Mouse (Mus musculus) heart, embryonic 12.5 days (tissue): ENCODE data around the gene Auts2. TPM values are rescaled to one million over a fixed set of nuclear protein-coding genes. Genes with fewer than 3 reads are reported as not detected.

Source experiments
- ATAC-seq: fragments of 200-750 bp; cut with Nextera tagmentation; 2 replicates; pipeline ENCODE4 v1.8.0; 2017; ENCODE audit warnings: moderate TSS enrichment, moderate library complexity; ENCODE audit not compliant: insufficient number of reproducible peaks, low FRiP score
- H3K27ac ChIP-seq: fragments of 300-500 bp; sonication (generic); 2 replicates; pipeline ENCODE4 v1.5.1; 2016; ENCODE audit warnings: mild to moderate bottlenecking, moderate library complexity; ENCODE audit not compliant: poor library complexity, severe bottlenecking
- H3K27me3 ChIP-seq: fragments of 300-500 bp; sonication (generic); replicated peaks from 2 replicates; pipeline ENCODE4 v1.6.1; 2016; ENCODE audit warnings: mild to moderate bottlenecking, moderate library complexity
- H3K36me3 ChIP-seq: fragments of 300-500 bp; sonication (generic); 2 replicates; pipeline ENCODE4 v1.6.1; 2016; ENCODE audit warnings: mild to moderate bottlenecking, moderate library complexity
- H3K4me1 ChIP-seq: fragments of 300-500 bp; sonication (generic); replicated peaks from 2 replicates; pipeline ENCODE4 v1.6.1; 2016; ENCODE audit warnings: mild to moderate bottlenecking
- H3K4me2 ChIP-seq: fragments of 300-500 bp; sonication (generic); 2 replicates; pipeline ENCODE4 v1.6.1; 2016; ENCODE audit warnings: mild to moderate bottlenecking, moderate library complexity
- H3K4me3 ChIP-seq: fragments of 300-500 bp; sonication (generic); 2 replicates; pipeline ENCODE4 v1.5.1; 2016; ENCODE audit warnings: mild to moderate bottlenecking
- H3K9ac ChIP-seq: fragments of 300-500 bp; sonication (generic); 2 replicates; pipeline ENCODE4 v1.6.1; 2016; ENCODE audit warnings: mild to moderate bottlenecking, moderate library complexity
- H3K9me3 ChIP-seq: fragments of 300-500 bp; sonication (generic); replicated peaks from 2 replicates; pipeline ENCODE4 v1.6.1; 2016; ENCODE audit warnings: mild to moderate bottlenecking, moderate library complexity
- WGBS: fragments of 180-500 bp; shearing (Covaris S2); methylation state at CpG from one replicate; pipeline ENCODE4 v1.1.7; 2016; 5-methylcytosine and 5-hydroxymethylcytosine counted together
- polyA plus RNA-seq: library from polyadenylated mRNA; unstranded; fragments of >200 nt; fragmentation: Nextera tagmentation; extraction: Ambion mirVana; gene quantifications from 2 replicates; pipeline ENCODE4 v1.2.1, GENCODE M21; 2016

The Auts2 gene
- polyA plus RNA-seq, 1 experiment from 2014 or later, result 25.3 TPM

DNA sequence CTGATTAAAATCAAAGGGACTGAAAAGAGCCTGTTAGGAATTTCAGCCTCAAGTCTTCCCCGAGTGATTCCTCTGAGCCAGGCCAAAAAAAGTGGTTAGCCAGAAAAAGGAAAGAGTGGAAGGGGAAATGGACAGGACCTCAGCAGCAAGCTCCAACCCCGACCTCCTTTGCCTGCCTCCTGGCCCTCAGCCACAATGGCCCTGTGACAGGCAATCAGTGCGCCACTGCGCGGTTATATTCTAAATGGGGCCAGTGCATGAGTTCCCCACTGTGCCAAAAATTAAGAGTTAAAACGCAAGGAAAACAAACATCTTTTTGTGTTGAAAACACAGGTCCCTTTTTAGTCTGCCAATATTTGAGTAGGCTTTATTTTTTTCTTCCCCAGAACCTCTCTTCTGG, 755.1 kb downstream of the Auts2 start:
- peaks cover 4% of the 10 kb centered on the region for H3K4me1 ChIP-seq
- no peaks in the 10 kb centered on the region for H3K9me3 ChIP-seq
- H3K4me2 ChIP-seq, result no peak overlapping the region
- H3K36me3 ChIP-seq, result no peaks in the 10 kb centered on the region
- H3K9ac ChIP-seq, result no peak overlapping the region
- H3K27ac ChIP-seq, result no peak overlapping the region
- no peak for ATAC-seq
- WGBS, result 68% methylated on average over 6 of the region's 6 CpGs
- H3K4me3 ChIP-seq, result no peak overlapping the region
- no peaks in the 10 kb centered on the region for H3K27me3 ChIP-seq

DNA sequence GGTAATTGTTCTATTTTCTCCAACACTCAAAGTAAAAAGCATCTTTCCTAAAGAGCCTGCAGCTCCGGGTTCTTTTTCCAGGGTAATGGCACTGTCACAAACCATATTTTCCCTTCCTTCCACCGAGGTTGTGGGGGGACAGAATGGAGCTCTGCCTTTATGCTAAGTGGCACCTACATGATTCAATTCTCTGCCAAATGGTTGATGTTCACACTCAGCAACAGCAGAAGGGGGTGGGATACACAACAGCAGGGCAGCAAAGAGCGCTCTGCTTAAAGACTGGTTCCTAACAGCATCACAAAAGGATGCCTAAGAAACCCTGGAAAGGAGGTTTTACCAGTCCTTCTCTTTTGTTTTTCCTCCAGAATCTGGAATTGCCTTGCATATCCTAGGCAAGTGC, 759.9 kb downstream of the Auts2 start:
- H3K4me1 ChIP-seq, result peaks cover 11% of the 10 kb centered on the region
- ATAC-seq, result no peak
- H3K4me2 ChIP-seq, result no peak overlapping the region
- no peak overlapping the region for H3K27ac ChIP-seq
- no peak overlapping the region for H3K9ac ChIP-seq
- no peaks in the 10 kb centered on the region for H3K36me3 ChIP-seq
- no peaks in the 10 kb centered on the region for H3K27me3 ChIP-seq
- WGBS, result 70% methylated on average over 3 of the region's 3 CpGs
- H3K4me3 ChIP-seq, result no peak overlapping the region
- no peaks in the 10 kb centered on the region for H3K9me3 ChIP-seq

DNA sequence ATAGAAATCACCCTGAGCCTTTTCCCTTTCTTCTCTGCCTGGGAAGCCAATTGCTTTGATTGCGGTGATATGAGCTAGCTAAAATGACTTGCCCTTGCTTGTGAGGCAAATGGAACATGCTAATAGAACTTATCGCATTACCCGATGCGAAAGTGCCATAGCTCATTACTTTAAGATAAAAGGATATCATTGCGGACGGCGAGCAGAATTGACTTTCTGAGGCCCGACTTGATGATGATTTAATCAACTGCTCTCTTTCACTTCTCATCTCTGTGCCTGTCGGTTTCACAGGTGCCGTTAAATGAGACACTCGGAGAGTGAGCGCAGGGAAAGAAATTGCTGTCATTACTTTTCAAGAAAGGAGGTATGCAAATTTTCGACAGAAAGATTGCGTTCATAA, 762.1 kb downstream of the Auts2 start:
- Histone ChIP-seq H3K9ac (no peak overlapping the region), H3K4me2 (no peak overlapping the region), H3K27ac (no peak overlapping the region), H3K4me3 (no peak overlapping the region), H3K4me1 (peaks cover 11% of the 10 kb centered on the region), H3K27me3 (no peaks in the 10 kb centered on the region), H3K36me3 (no peaks in the 10 kb centered on the region), H3K9me3 (no peaks in the 10 kb centered on the region)
- WGBS, result 87% methylated on average over 14 of the region's 14 CpGs
- no peak for ATAC-seq

DNA sequence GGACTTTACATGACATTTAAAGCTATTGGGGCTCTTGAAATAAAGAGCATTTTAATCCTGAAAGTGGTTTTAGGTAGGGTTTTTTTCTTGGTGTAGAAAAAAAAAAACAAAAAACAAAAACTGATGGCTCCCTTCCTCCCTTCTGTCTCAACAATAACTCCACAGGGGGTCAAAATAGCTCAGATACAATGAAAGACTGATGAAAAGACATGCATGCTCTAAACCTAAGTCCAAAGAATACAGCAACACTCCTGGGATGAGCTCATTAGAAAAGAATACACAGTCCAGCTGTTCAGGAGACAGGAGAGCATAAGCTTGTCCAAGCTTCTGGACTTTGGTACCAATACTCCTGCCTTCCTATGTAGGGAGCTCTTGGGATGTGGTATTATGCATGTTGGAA, 764.0 kb downstream of the Auts2 start:
- Histone ChIP-seq H3K27me3 (0 out of 2 replicates have a peak, but pooled peaks cover 3% of the 10 kb centered on the region), H3K4me3 (no peak overlapping the region), H3K9ac (no peak overlapping the region), H3K4me1 (peaks cover 11% of the 10 kb centered on the region), H3K9me3 (no peaks in the 10 kb centered on the region), H3K27ac (no peak overlapping the region), H3K4me2 (no peak overlapping the region), H3K36me3 (no peaks in the 10 kb centered on the region)
- ATAC-seq, result no peak

- Histone ChIP-seq H3K4me2 (no peak overlapping the region), H3K4me3 (no peak overlapping the region), H3K36me3 (no peaks in the 10 kb centered on the region), H3K27ac (no peak overlapping the region), H3K9ac (no peak overlapping the region), H3K9me3 (peaks cover 5% of the 10 kb centered on the region), H3K4me1 (no peaks in the 10 kb centered on the region), H3K27me3 (0 out of 2 replicates have a peak, but pooled peaks cover 3% of the 10 kb centered on the region)
- 77% methylated on average over 5 of the region's 5 CpGs for WGBS
- no peak for ATAC-seq
These were observed 767.5 kb downstream of the Auts2 start for GRCm38 (mm10) chr5:131775672-131776071.

GRCm38 (mm10) chr5:131775222-131775621, 767.9 kb downstream of the Auts2 start:
- Histone ChIP-seq H3K36me3 (no peaks in the 10 kb centered on the region), H3K9me3 (peaks cover 5% of the 10 kb centered on the region), H3K27me3 (0 out of 2 replicates have a peak, but pooled peaks cover 3% of the 10 kb centered on the region), H3K4me1 (no peaks in the 10 kb centered on the region), H3K4me3 (no peak overlapping the region), H3K4me2 (no peak overlapping the region), H3K27ac (no peak overlapping the region), H3K9ac (no peak overlapping the region)
- no peak for ATAC-seq
- 64% methylated on average over 12 of the region's 12 CpGs for WGBS

DNA sequence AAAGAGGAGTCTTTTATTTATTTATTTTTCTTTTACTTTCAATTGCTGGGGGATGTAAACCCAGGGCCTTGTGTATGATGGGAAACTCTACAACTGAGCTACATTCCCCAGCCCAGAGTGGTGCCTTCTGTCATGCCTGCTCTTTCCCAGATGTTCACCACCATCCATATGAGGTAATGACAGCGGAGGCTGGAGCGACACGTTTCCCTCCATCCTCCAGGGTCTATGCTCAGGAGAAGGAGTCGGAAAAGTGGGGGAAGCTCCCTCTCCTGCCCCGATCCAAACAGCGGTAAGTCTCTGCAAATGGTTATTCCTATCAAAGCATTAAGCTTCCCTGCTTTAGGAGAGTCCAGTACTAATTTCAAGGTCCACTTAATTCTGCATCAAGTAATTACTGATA, 768.4 kb downstream of the Auts2 start:
- no peak overlapping the region for H3K4me3 ChIP-seq
- ATAC-seq, result no peak
- H3K9ac ChIP-seq, result no peak overlapping the region
- peaks cover under 1% of the 10 kb centered on the region; the same call in 1 of the 2 replicates for H3K4me1 ChIP-seq
- 85% methylated on average over 6 of the region's 6 CpGs for WGBS
- no peak overlapping the region for H3K27ac ChIP-seq
- H3K4me2 ChIP-seq, result no peak overlapping the region
- 0 out of 2 replicates have a peak, but pooled peaks cover 3% of the 10 kb centered on the region for H3K27me3 ChIP-seq
- no peaks in the 10 kb centered on the region for H3K36me3 ChIP-seq
- H3K9me3 ChIP-seq, result peaks cover 5% of the 10 kb centered on the region

- Histone ChIP-seq H3K9ac (no peak overlapping the region), H3K27ac (no peak overlapping the region), H3K4me2 (no peak overlapping the region), H3K27me3 (peaks cover 8% of the 10 kb centered on the region; the same call in 1 of the 2 replicates), H3K4me3 (no peak overlapping the region), H3K9me3 (peaks cover 5% of the 10 kb centered on the region), H3K4me1 (peaks cover 15% of the 10 kb centered on the region), H3K36me3 (no peaks in the 10 kb centered on the region)
- no peak for ATAC-seq
- 91% methylated on average over 1 of the region's 1 CpGs for WGBS
These were observed 770.5 kb downstream of the Auts2 start for GRCm38 (mm10) chr5:131772616-131773015.

DNA sequence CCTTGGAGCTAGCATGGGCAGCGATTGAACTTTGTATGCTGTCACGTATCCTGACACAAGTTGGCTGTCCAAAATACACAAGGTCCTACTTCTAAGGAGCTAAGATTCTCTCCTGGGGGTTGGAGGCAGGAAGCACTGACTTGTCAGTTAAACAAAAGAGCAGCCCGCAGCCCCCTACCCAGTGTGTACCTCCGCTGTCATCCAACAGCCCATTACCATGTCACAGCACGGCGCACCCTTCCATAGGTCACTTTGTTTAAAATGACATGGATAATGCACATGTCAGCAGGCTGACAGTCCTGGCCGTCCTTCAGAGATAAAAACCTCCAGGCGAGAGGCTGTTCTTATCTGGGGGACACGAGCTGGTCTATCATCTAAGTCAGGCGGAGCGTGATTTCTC, 773.9 kb downstream of the Auts2 start:
- peaks cover 15% of the 10 kb centered on the region for H3K4me1 ChIP-seq
- H3K27me3 ChIP-seq, result peaks cover 5% of the 10 kb centered on the region; the same call in 1 of the 2 replicates
- ATAC-seq, result no peak
- H3K9me3 ChIP-seq, result peaks cover 5% of the 10 kb centered on the region
- H3K4me2 ChIP-seq, result peak overlapping the region; percentile 48
- H3K27ac ChIP-seq, result no peak overlapping the region
- H3K4me3 ChIP-seq, result no peak overlapping the region
- no peaks in the 10 kb centered on the region for H3K36me3 ChIP-seq
- 13% methylated on average over 11 of the region's 11 CpGs for WGBS
- no peak overlapping the region for H3K9ac ChIP-seq

- H3K27ac ChIP-seq, result no peak overlapping the region
- ATAC-seq, result no peak
- 55% methylated on average over 12 of the region's 12 CpGs for WGBS
- H3K4me3 ChIP-seq, result no peak overlapping the region
- H3K4me2 ChIP-seq, result no peak overlapping the region
- H3K4me1 ChIP-seq, result peaks cover 15% of the 10 kb centered on the region
- H3K9me3 ChIP-seq, result peaks cover 5% of the 10 kb centered on the region
- no peak overlapping the region for H3K9ac ChIP-seq
- H3K36me3 ChIP-seq, result no peaks in the 10 kb centered on the region
- peaks cover 5% of the 10 kb centered on the region; the same call in 1 of the 2 replicates for H3K27me3 ChIP-seq
These were observed 775.4 kb downstream of the Auts2 start for GRCm38 (mm10) chr5:131767699-131768264.

DNA sequence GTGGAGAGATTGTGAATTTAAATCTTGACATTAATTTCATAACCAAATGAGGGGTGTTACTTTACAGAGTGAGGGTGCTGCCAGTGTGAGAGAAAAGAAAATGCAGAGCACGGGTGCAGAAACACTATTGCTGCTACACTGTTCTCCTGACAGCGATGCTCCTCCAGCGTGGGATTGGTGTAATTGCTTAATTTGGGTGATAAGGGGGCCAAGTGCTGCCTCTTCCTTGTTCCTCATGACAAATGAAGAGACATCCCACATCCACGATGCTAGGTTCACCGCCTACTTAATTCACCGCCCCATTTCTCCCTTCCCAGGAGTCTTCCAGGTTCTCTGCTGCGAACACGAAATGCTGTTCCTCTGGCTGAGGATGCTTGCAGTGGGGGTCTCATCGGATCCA, 776.0 kb downstream of the Auts2 start:
- ATAC-seq, result no peak
- WGBS, result 79% methylated on average over 9 of the region's 9 CpGs
- Histone ChIP-seq H3K27me3 (peaks cover 5% of the 10 kb centered on the region; the same call in 1 of the 2 replicates), H3K4me3 (no peak overlapping the region), H3K4me2 (no peak overlapping the region), H3K27ac (no peak overlapping the region), H3K36me3 (no peaks in the 10 kb centered on the region), H3K9ac (no peak overlapping the region), H3K4me1 (peaks cover 15% of the 10 kb centered on the region), H3K9me3 (peaks cover 5% of the 10 kb centered on the region)

DNA sequence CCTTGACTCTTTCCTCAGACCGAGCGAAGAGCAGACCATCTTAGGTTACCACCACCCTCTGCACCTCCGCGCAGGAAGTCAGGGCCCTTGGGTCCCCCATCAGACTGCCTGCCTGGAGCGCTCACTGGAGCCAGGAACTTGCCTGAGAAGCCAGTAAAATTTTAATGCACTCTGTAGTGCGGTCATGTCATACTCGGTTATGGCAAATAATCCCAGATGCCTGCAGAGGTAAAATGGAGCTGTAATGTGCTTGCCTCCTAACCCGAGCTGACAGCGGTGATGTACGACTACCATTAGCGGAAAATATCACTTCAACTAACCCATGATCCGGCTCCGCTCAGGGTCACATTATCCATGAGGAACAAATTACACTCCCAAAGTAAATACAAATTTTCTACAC, 783.7 kb downstream of the Auts2 start:
- no peaks in the 10 kb centered on the region for H3K4me1 ChIP-seq
- 88% methylated on average over 13 of the region's 13 CpGs for WGBS
- H3K36me3 ChIP-seq, result no peaks in the 10 kb centered on the region
- no peak overlapping the region for H3K4me2 ChIP-seq
- no peak for ATAC-seq
- no peak overlapping the region for H3K9ac ChIP-seq
- no peak overlapping the region for H3K4me3 ChIP-seq
- no peaks in the 10 kb centered on the region for H3K27me3 ChIP-seq
- H3K9me3 ChIP-seq, result no peaks in the 10 kb centered on the region
- no peak overlapping the region for H3K27ac ChIP-seq
